Mouse (Mus musculus) cortical plate, adult 2 months (tissue): ENCODE data around the gene Pex26.

ENCODE experiments used
- CTCF ChIP-seq: fragments of 200-500 bp; IDR thresholded peaks from 2 replicates; pipeline ENCODE4 v1.5.1; 2011; ENCODE audit warnings: mild to moderate bottlenecking, control low read depth, low read length; ENCODE audit not compliant: insufficient read depth; ENCODE audit errors: extremely low read depth
- POLR2A ChIP-seq: fragments of 200-500 bp; IDR thresholded peaks from 2 replicates; pipeline ENCODE4 v1.6.1; 2011; ENCODE audit warnings: mild to moderate bottlenecking, low read length, control low read depth; ENCODE audit not compliant: insufficient read depth; ENCODE audit errors: extremely low read depth

DNA sequence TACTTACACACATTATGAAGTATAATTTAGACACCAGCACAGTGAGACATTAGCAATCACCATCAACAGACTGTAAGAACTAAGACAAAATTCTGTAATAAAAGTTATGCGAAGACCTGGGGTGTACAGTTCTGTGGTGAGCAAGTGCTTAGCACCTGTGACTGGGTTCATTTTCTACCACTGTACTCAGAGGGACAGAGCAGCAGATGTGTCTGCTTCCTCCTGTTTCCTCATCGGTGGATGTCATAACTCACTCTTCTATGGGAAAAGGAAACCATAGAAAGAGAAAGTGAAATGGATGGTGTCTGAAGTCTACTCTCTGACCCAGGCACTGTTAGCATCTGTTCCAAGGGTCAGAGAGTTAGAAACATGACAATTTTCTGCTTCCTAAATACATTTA lies 43.3 kb downstream of the Pex26 start:
- no peak for TF ChIP-seq CTCF
- TF ChIP-seq POLR2A = no peak
